Comparison of ENCODE assay signal across 8 mouse cellular contexts in the genomic region with DNA sequence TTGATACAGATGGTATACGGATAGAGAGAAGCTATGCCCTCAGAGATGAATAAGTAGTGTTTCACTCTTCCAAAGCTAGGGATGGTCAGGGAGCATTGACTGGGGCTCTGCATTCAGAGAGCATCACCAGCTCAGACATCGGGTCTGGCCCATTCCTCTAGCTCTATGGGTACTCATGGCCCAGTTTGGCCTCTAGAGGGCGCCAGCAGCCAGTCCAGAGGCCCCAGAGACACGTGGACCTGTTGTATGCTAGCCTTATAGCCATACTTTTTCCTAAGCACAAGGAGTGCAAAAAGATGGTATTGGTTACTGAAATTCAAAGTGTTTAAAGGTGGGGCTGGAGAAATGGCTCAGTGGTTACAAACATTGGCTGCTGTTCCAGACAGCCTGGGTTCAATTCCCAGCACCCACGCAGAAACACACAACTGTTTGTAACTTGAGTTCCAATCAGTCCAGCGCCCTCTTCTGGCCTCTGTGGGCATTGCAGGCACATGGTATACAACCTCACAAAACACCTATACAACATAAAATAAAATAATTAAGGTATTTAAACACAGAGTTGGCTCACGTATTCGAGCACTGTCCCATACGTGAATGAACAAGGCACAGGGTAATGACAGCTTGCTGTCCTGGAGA.
DNase-seq lines count a peak whose midpoint lies in the region; ATAC-seq and TF ChIP-seq lines count a peak whose summit lies in the region.

No protein-coding gene starts in this region.

- 63% methylated on average over 9 of the region's 9 CpGs for WGBS in midbrain, postnatal 0 days
- 62% methylated on average over 9 of the region's 9 CpGs for WGBS in midbrain, embryonic 10.5 days
- 57% methylated on average over 9 of the region's 9 CpGs for WGBS in small intestine, adult 2 months

- H3K9me3 ChIP-seq in midbrain, postnatal 0 days (ENCODE audit: low read length): no peaks in the 10 kb centered on the region
- H3K9me3 ChIP-seq in midbrain, embryonic 10.5 days (replicated peaks): no peaks in the 10 kb centered on the region

- ATAC-seq in midbrain, postnatal 0 days (ENCODE audit: low FRiP score): no peak

- no peak for TF ChIP-seq POLR2A in cortical plate, adult 2 months (IDR thresholded peaks at IDR 0.05; ENCODE audit: extremely low read depth, insufficient read depth, low read length)
- TF ChIP-seq POLR2A in small intestine, adult 2 months (IDR thresholded peaks at IDR 0.05; ENCODE audit: low read depth, low read length): no peak

- H3K27ac ChIP-seq in gastrocnemius, adult 2 months: no peak overlapping the region
- no peak overlapping the region for H3K27ac ChIP-seq in midbrain, postnatal 0 days (ENCODE audit: low read depth, low read length)
- no peak overlapping the region for H3K27ac ChIP-seq in midbrain, embryonic 10.5 days (replicated peaks)
- no peak overlapping the region for H3K27ac ChIP-seq in cortical plate, adult 2 months (ENCODE audit: insufficient read depth, low read length)
- no peak overlapping the region for H3K27ac ChIP-seq in small intestine, adult 2 months (ENCODE audit: insufficient read depth, low read depth, low read length)

- peaks cover 4% of the 10 kb centered on the region; the same call in 1 of the 2 replicates for H3K4me1 ChIP-seq in midbrain, postnatal 0 days (ENCODE audit: insufficient read depth, low read length)
- peaks cover 21% of the 10 kb centered on the region for H3K4me1 ChIP-seq in midbrain, embryonic 10.5 days
- peaks cover 26% of the 10 kb centered on the region for H3K4me1 ChIP-seq in cortical plate, adult 2 months (ENCODE audit: control insufficient read depth, insufficient read depth, low read length)
- H3K4me1 ChIP-seq in small intestine, adult 2 months (ENCODE audit: control insufficient read depth, insufficient read depth, insufficient read length, low read length): no peaks in the 10 kb centered on the region

- H3K36me3 ChIP-seq in midbrain, postnatal 0 days (ENCODE audit: insufficient read depth, low read length): no peaks in the 10 kb centered on the region
- no peaks in the 10 kb centered on the region for H3K36me3 ChIP-seq in midbrain, embryonic 10.5 days
- no peaks in the 10 kb centered on the region for H3K36me3 ChIP-seq in small intestine, adult 2 months (ENCODE audit: control insufficient read depth, insufficient read depth, low read length)

- intact Hi-C loops in gastrocnemius, adult 2 months (cut with DNase I): no loop called here

- no peaks in the 10 kb centered on the region for H3K27me3 ChIP-seq in midbrain, postnatal 0 days (ENCODE audit: insufficient read depth, low read length)
- no peaks in the 10 kb centered on the region for H3K27me3 ChIP-seq in midbrain, embryonic 10.5 days (ENCODE audit: low read depth, poor library complexity, severe bottlenecking)
- no peaks in the 10 kb centered on the region for H3K27me3 ChIP-seq in small intestine, adult 2 months (ENCODE audit: control insufficient read depth, insufficient read depth, low read length)

- peak; percentile 33 for TF ChIP-seq CTCF in gastrocnemius, adult 2 months (IDR thresholded peaks at IDR 0.05)
- TF ChIP-seq CTCF in midbrain, postnatal 0 days (IDR thresholded peaks at IDR 0.05): peak; percentile 67
- peak; percentile 46 for TF ChIP-seq CTCF in cortical plate, adult 2 months (IDR thresholded peaks at IDR 0.05; ENCODE audit: extremely low read depth, insufficient read depth, low read length)
- TF ChIP-seq CTCF in small intestine, adult 2 months (IDR thresholded peaks at IDR 0.05; ENCODE audit: extremely low read depth, insufficient read length, insufficient replicate concordance, low read depth, low read length): peak; percentile 31; the same call in 1 of the 2 replicates

- H3K4me3 ChIP-seq in gastrocnemius, adult 2 months: no peak overlapping the region
- no peak overlapping the region for H3K4me3 ChIP-seq in midbrain, postnatal 0 days (ENCODE audit: low read depth, low read length)
- H3K4me3 ChIP-seq in midbrain, embryonic 10.5 days: no peak overlapping the region
- no peak overlapping the region for H3K4me3 ChIP-seq in cortical plate, adult 2 months (ENCODE audit: insufficient read depth, low read length)
- H3K4me3 ChIP-seq in small intestine, adult 2 months (ENCODE audit: low read depth, low read length): no peak overlapping the region

- H3K9ac ChIP-seq in midbrain, postnatal 0 days (replicated peaks; ENCODE audit: low read length, poor library complexity, severe bottlenecking): no peak overlapping the region

- DNase-seq in gastrocnemius, adult 2 months: no peak
- no peak for DNase-seq in gastrocnemius, postnatal 4 days (ENCODE audit: low spot score in 2 of 2)
- peak; percentile 55 for DNase-seq in midbrain, postnatal 0 days (ENCODE audit: low spot score)
- DNase-seq in midbrain, embryonic 10.5 days (ENCODE audit: low spot score): no peak
- DNase-seq in urinary bladder, adult 2 months (ENCODE audit: low spot score): no peak
- no peak for DNase-seq in left cerebral cortex, adult 8-10 months (ENCODE audit: low spot score in 2 of 2)

- no peak overlapping the region for H3K4me2 ChIP-seq in midbrain, postnatal 0 days (ENCODE audit: low read depth, low read length, poor library complexity, severe bottlenecking)
